Mouse (Mus musculus): ENCODE measurements at regions not wholly inside any gene's neighbourhood (a gene's known extent, or its start where the extent isn't known, plus 50 kb on each side); places are given as distances from the start of the nearest gene placed in this dataset.

DNA sequence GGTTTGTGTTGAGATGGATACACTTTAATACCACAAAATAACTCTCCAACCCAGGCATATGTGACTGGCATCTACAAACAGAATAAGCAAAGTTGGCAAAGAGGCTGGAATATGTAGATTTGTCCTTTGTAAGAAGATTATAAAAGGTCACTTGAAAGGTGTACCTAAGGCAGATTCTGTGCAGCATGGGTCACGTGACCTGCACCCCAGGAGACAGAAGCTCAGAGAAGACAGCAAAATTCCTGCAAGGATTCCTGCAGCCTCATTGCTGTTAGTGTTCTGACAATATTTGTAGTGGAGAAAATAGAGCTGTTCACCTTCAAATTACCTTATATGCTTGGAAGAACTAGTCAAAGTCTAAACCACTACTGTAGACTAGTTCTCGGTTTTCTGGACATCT, 4938.6 kb upstream of the Gm7489 start:
- no peak for TF ChIP-seq ZMIZ1 (IDR thresholded peaks at IDR 0.05; ENCODE audit: low read depth, low read length)
- TF ChIP-seq RCOR1 (conservative IDR thresholded peaks at IDR 0.05; ENCODE audit: low read depth, low read length) = no peak
- no peak for TF ChIP-seq EP300 (IDR thresholded peaks at IDR 0.05; ENCODE audit: low read length)
- TF ChIP-seq E2F4 (IDR thresholded peaks at IDR 0.05; ENCODE audit: insufficient replicate concordance, low read depth, low read length) = no peak
- no peak for TF ChIP-seq KAT2A (IDR thresholded peaks at IDR 0.05; ENCODE audit: insufficient replicate concordance, low read length)
- dilution Hi-C loops (cut with MboI; ENCODE audit: extremely low pct_ligation_motif_present, extremely low pct_unique_long_range_greater_than_20kb, low sequenced_read_pairs) (no loop called here), in situ Hi-C loops (cut with MboI; ENCODE audit: low pct_ligation_motif_present, low pct_unique_long_range_greater_than_20kb, low sequenced_read_pairs) (no loop called here)
- no peaks in the 10 kb centered on the region for H3K36me3 ChIP-seq (replicated peaks in 1 of 2; ENCODE audit: control insufficient read depth in 1 of 2, insufficient read depth in 1 of 2, low read length in 1 of 2)
- H3K4me3 ChIP-seq (replicated peaks in 1 of 3; ENCODE audit: low read depth in 2 of 3, low read length in 2 of 3, poor library complexity in 1 of 3) = no peak overlapping the region
- H3K27me3 ChIP-seq (replicated peaks) = no peaks in the 10 kb centered on the region
- no peak overlapping the region for H3K4me2 ChIP-seq (ENCODE audit: insufficient read depth, low read depth, poor library complexity, severe bottlenecking)
- no peak for DNase-seq (ENCODE audit: extremely low read depth)
- H3K79me2 ChIP-seq (replicated peaks; ENCODE audit: control insufficient read depth, extremely low read depth, insufficient read depth, poor library complexity, severe bottlenecking) = no peaks in the 10 kb centered on the region
- H3K27ac ChIP-seq (ENCODE audit: insufficient read depth, low read depth) = no peak overlapping the region
- H3K9ac ChIP-seq (ENCODE audit: insufficient read depth, low read depth) = no peak overlapping the region
- no peaks in the 10 kb centered on the region for H3K4me1 ChIP-seq (ENCODE audit: control insufficient read depth in 1 of 2, insufficient read depth in 2 of 2)
- peaks cover 36% of the 10 kb centered on the region for H3K9me3 ChIP-seq (replicated peaks; ENCODE audit: low read length)

DNA sequence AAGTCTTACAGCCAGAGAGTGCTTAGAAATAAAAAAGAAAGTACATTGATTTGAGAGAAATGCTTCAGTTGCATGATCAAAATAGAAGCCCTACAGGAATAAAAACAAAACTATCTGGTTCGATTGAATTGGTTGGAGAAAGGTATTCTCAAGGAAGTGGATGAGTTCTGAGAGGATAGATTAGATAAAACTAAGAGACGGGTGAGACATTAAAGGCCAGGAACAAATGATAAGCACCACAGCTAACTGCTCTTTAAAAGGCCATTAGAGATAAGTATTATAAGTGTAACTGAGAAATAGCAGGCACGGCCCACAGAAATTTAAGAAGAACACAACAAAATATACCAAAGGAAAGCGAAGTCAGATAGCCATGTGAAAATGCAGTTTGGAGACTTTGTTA, 4908.5 kb upstream of the Gm7489 start:
- no peaks in the 10 kb centered on the region for H3K36me3 ChIP-seq (replicated peaks in 1 of 2; ENCODE audit: control insufficient read depth in 1 of 2, insufficient read depth in 1 of 2, low read length in 1 of 2)
- dilution Hi-C loops (cut with MboI; ENCODE audit: extremely low pct_ligation_motif_present, extremely low pct_unique_long_range_greater_than_20kb, low sequenced_read_pairs) = no loop called here
- H3K4me2 ChIP-seq (ENCODE audit: insufficient read depth, low read depth, poor library complexity, severe bottlenecking) = no peak overlapping the region
- TF ChIP-seq E2F4 (IDR thresholded peaks at IDR 0.05; ENCODE audit: insufficient replicate concordance, low read depth, low read length) (no peak), RCOR1 (conservative IDR thresholded peaks at IDR 0.05; ENCODE audit: low read depth, low read length) (no peak), ZMIZ1 (IDR thresholded peaks at IDR 0.05; ENCODE audit: low read depth, low read length) (no peak), MAX (IDR thresholded peaks at IDR 0.05; ENCODE audit: low read length) (no peak), ZNF384 (IDR thresholded peaks at IDR 0.05; ENCODE audit: low read depth, low read length) (no peak), GABPA (IDR thresholded peaks at IDR 0.05; ENCODE audit: insufficient replicate concordance, low read depth, low read length) (no peak), MEF2A (IDR thresholded peaks at IDR 0.05; ENCODE audit: borderline replicate concordance, low read depth, low read length) (no peak)
- H3K4me1 ChIP-seq (ENCODE audit: control insufficient read depth in 1 of 2, insufficient read depth in 2 of 2) = no peaks in the 10 kb centered on the region
- no peak overlapping the region for H3K4me3 ChIP-seq (replicated peaks in 1 of 3; ENCODE audit: low read depth in 2 of 3, low read length in 2 of 3, poor library complexity in 1 of 3)
- in situ Hi-C loops (cut with MboI; ENCODE audit: low pct_ligation_motif_present, low pct_unique_long_range_greater_than_20kb, low sequenced_read_pairs) = no loop called here
- no peak overlapping the region for H3K9ac ChIP-seq (ENCODE audit: insufficient read depth, low read depth)
- no peak for DNase-seq (ENCODE audit: extremely low read depth)
- H3K27ac ChIP-seq (ENCODE audit: insufficient read depth, low read depth) = no peak overlapping the region
- no peaks in the 10 kb centered on the region for H3K79me2 ChIP-seq (replicated peaks; ENCODE audit: control insufficient read depth, extremely low read depth, insufficient read depth, poor library complexity, severe bottlenecking)
- H3K27me3 ChIP-seq (replicated peaks) = no peaks in the 10 kb centered on the region
- peaks cover 54% of the 10 kb centered on the region for H3K9me3 ChIP-seq (replicated peaks; ENCODE audit: low read length)

DNA sequence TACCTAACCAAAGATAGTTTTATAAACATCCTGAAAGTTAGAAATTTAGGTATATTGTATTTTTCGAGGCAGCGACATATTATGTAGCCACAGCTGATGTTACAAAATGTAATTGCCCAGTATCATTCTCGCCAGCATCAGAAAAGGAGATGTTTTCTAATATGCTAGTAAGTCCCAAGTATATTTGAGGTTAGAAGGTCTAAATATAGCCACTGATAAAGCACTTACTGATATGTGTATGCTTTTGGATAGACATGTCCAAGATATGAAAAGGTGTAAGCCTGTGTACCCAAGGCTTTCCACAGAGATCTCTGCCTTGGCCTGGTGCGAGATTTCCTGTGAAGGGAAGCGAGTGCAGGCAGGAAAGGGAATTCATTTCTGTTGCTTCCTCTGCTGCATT, 4908.1 kb upstream of the Gm7489 start:
- TF ChIP-seq EP300 (IDR thresholded peaks at IDR 0.05; ENCODE audit: low read length) (no peak), CHD2 (IDR thresholded peaks at IDR 0.05; ENCODE audit: low read length) (no peak), SIN3A (IDR thresholded peaks at IDR 0.05; ENCODE audit: low read length) (no peak), GABPA (IDR thresholded peaks at IDR 0.05; ENCODE audit: insufficient replicate concordance, low read depth, low read length) (no peak), ETS1 (conservative IDR thresholded peaks at IDR 0.05; ENCODE audit: low read depth, low read length) (no peak), ELF1 (IDR thresholded peaks at IDR 0.05; ENCODE audit: low read depth, low read length) (no peak), MYC (IDR thresholded peaks at IDR 0.05; ENCODE audit: low read depth, low read length) (no peak), JUN (IDR thresholded peaks at IDR 0.05; ENCODE audit: insufficient read depth, low read depth, low read length) (no peak), MAFK (IDR thresholded peaks at IDR 0.05; ENCODE audit: insufficient replicate concordance, low read length) (no peak), ZC3H11A (IDR thresholded peaks at IDR 0.05; ENCODE audit: low read depth, low read length) (no peak), NELFE (IDR thresholded peaks at IDR 0.05; ENCODE audit: low read depth, low read length) (no peak)
- in situ Hi-C loops (cut with MboI; ENCODE audit: low pct_ligation_motif_present, low pct_unique_long_range_greater_than_20kb, low sequenced_read_pairs) (no loop called here), dilution Hi-C loops (cut with MboI; ENCODE audit: extremely low pct_ligation_motif_present, extremely low pct_unique_long_range_greater_than_20kb, low sequenced_read_pairs) (no loop called here)
- no peak overlapping the region for H3K4me2 ChIP-seq (ENCODE audit: insufficient read depth, low read depth, poor library complexity, severe bottlenecking)
- H3K79me2 ChIP-seq (replicated peaks; ENCODE audit: control insufficient read depth, extremely low read depth, insufficient read depth, poor library complexity, severe bottlenecking) = no peaks in the 10 kb centered on the region
- H3K36me3 ChIP-seq (replicated peaks in 1 of 2; ENCODE audit: control insufficient read depth in 1 of 2, insufficient read depth in 1 of 2, low read length in 1 of 2) = no peaks in the 10 kb centered on the region
- H3K27ac ChIP-seq (ENCODE audit: insufficient read depth, low read depth) = no peak overlapping the region
- no peaks in the 10 kb centered on the region for H3K4me1 ChIP-seq (ENCODE audit: control insufficient read depth in 1 of 2, insufficient read depth in 2 of 2)
- no peak for DNase-seq (ENCODE audit: extremely low read depth)
- H3K9me3 ChIP-seq (replicated peaks; ENCODE audit: low read length) = peaks cover 51% of the 10 kb centered on the region
- H3K4me3 ChIP-seq (replicated peaks in 1 of 3; ENCODE audit: low read depth in 2 of 3, low read length in 2 of 3, poor library complexity in 1 of 3) = no peak overlapping the region
- no peak overlapping the region for H3K9ac ChIP-seq (ENCODE audit: insufficient read depth, low read depth)
- H3K27me3 ChIP-seq (replicated peaks) = no peaks in the 10 kb centered on the region

Data from CH12.LX (cell line).